Mouse (Mus musculus): ENCODE results near the gene Arid1a.

The Arid1a gene

DNA sequence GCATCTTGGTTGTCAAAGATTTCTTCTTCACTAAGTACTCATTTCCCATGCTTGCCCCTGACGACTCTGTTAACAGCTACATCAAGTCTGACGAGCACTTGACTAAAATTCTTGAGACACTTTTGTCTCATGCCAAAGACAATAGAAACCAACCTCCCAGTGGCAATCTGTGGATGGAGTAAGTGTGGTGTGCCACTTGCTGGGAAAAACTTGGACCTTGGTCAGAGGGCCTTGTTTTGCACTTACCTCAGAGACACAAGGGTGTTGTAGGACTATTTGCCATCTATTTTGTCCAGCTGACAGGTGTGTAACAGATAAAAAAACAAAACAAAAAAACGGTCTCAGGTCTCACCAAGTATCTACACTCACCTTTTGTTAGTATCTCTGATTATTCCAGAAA, 80.4 kb downstream of the Arid1a start:
- no peak for DNase-seq (ENCODE audit: low read depth, low spot score)

GRCm38 (mm10) chr4:133675594-133676016, 81.0 kb downstream of the Arid1a start:
- no peak for DNase-seq (ENCODE audit: low read depth, low spot score)

DNA sequence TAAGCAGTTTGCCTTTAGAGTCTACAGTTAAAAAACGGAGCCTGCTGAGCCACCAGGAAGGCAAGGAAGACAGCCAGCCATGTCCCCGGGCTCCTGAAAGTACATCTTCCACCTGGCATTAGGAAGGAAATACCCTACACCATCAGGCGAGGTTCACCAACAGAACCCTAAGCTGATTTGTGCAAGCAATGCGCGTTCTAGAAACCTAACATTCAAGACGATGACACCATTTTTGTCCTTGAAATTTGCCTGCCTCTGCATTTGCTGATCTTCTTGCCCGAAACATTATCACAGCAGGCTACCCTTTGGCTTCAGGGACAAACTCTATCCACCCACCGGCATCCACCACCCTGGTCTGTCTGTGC, 82.3 kb downstream of the Arid1a start:
- DNase-seq (ENCODE audit: low read depth, low spot score), result no peak

DNA sequence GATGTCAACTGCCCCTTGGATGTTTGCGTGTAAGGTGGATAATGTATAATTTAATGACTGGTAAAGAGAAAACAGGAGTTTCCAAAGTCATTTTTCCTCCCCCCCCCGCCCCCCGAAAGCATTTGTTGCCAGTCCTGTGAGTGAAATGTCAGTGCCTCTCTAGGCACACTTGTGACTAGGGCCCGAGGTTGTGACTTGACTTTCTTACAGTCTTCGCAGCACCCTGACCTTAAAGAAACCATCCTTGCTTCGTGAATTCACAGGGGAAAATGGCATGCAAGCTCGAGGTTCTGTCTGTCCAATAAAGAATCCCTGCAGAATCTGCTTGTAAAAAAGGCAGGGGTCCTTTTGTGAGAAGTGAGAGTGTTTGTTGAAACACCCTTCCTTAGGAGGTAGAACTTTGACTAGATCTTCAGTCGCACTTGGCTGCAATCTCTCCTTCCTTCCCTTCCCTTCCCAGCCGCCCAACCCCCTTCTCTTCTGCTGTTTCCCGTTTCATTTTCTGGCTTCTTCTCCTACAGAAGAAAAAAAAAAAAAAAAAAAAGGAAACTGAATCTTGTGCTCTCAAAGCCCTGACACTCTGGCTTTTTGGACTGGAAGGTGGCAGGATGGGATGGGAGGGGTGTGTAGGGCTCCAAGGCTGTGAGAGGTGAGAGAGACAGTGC, 82.8 kb downstream of the Arid1a start:
- no peak for DNase-seq (ENCODE audit: low read depth, low spot score)

DNA sequence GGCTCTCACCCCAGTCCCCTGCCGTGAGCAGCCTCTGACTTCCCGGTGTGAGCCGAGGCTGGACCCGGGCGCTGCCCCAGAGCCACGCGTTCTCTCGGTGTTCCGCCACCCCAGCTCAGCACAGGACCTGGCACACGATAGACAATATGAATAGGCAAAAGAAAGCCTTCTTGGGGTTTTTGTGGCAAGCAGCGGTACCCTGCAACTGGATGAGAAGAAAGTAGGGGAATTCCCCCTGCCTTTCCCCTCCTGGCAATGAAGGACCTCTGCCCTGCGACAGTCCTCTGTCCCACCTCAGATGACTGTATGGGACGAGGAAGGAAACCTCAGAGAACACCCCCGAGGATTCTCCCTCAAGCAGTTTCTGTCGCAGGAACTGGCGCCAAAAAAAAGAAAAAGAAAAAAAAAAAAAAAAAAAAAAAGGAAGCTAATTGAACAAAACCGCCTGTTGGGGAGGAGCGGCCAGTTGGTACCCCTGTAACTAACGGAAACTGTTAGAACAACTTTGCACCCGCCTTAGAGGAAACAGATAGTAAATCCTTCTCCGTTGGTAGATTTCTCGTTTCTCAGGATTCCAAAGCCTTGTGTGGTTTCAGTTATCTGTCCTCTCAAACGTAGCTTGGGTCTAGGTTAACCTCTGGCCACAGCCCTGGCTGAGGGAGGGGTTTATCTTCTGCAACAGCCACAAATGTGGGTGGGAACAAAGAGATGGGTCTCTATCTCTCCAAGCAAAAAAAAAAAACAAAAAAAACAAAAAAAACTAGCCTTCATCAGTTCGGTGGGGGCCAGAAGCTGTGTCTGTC, 83.5 kb downstream of the Arid1a start:
- DNase-seq (ENCODE audit: low read depth, low spot score), result no peak

DNA sequence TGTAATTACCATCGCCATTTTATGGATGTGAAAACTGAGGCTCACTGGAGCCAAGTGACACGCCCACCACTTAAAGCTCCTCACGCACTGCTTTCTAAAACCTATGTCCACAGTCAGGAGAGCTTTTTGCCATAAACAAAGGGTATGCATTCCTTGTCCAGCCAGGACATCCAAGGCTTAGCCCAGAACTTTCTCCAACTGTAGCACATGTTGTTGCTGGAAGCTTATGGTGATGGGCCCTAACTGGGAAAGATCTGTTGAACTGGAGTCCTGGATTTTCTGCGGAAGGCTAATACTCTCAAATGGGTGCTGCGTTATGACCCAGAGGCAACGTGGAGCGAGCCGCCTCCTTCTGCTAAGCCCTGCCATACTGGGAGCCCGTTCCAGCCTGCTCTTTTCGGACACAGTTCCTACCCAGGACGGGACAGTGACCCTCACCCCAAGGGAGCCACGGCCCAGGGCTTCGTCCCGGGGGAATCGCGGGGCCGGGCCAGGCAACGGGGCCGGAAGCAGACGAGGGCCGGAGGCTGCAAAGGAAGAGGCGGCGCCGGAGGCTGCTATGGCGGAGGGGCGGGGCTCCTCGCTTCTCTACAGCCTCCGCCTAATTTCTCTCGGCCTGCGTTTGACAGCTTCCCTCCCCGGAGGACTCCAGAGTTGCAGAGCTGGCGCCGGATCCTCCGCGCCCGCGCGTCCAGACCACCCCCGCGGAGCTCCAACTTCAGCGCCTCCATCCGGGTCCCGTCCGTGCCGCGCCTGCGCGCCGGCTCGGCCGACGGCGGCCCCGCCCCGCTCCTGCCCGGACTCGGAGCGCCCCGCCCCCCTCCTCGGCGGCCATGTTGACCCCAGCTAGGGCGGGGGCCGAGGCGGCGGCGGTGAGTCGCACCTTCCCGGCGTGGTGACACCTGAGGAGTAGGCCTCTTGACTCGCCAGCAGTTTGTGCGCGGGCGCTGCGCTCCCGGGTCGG, 84.4 kb downstream of the Arid1a start, which contains the start of gene Pigv:
Gene Pigv, minus strand, starts transcription at position 767 of the 964 bp plus-strand sequence.
- peak; percentile 84 for DNase-seq (ENCODE audit: low read depth, low spot score)

DNA sequence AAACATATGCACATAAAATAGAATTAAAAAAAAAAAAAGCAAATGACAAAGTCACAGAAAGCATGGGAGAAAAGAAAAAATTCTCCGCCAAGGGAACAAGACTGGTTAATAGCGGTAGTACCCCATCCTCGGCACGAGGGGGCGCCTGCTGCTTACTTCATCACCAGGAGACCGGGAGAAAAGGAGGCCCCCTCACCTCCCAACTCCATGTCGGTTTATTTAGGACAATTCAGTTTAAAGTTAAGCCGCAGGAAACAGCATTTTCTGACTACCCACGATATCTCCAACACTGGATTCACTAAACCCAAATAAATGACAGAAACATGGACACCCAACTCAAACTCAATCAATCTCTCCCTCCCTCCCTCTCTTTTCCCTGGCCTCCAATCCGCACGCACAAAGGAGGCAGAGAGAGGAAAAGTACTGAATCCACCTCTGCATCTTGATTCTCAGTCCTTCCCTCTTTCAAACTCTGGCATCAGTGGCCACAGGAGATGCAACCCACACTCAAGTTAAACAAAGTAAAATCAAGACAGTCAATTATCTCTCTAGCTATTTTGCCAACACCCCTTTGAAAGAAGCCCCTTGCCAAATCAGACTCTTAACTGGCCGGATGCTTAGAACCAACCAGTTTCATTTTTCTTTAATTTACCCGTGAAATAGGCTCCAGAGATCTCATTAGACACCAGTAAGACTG, 85.2 kb downstream of the Arid1a start:
- peak; percentile 67 for DNase-seq (ENCODE audit: low read depth, low spot score)

DNA sequence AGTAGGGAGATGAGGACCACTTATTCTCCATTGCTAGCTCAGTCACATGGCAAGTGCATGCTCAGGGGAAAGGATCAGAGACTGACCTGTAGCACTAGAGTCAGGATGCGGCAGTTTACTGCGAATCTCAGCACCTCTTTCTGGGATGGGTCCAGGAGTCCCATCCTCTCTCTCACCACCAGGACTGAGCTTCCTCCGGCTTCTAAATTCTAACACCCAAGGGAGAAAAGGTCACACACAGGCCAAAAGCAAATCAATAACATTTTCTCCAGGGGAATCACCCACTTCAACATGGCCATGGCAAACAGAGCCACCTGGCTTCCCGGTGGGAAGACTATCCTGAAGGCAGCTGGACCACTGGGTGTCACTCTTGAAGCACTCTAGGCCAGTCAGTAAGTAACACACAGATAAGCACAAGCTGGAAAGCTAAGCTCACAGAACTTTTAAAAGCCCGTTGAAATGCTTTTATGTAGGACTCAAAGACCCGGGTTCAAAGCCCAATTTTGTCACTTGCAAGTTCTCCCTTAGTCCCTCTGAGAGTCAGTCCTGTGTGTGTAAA, 86.8 kb downstream of the Arid1a start:
- DNase-seq (ENCODE audit: low read depth, low spot score), result no peak

DNA sequence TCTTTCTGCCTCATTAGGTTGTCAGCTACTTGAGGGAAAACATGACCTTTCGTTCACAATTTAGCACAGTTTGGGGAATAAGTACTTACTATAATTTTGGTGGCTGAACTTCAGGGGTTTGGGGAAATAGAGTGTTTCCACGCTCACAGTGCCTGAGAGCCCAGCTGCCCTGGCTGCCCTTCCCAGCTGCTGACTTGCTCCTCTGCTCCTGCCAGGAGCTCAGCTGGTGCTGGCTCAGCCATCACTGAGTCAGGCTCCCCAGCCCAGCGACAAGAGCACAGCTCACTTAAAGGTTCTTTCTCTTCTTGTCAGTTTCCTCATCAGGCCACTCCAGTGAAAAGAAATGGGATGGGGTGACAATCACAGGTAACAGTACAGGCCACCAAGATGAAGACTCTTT, 88.0 kb downstream of the Arid1a start:
- no peak for DNase-seq (ENCODE audit: low read depth, low spot score)

- no peak for DNase-seq (ENCODE audit: low read depth, low spot score)
These were observed 90.4 kb downstream of the Arid1a start for GRCm38 (mm10) chr4:133666199-133666598.

- no peak for DNase-seq (ENCODE audit: low read depth, low spot score)
These were observed 91.5 kb downstream of the Arid1a start for GRCm38 (mm10) chr4:133665118-133665517.

GRCm38 (mm10) chr4:133662945-133663344, 93.6 kb downstream of the Arid1a start:
- no peak for DNase-seq (ENCODE audit: low read depth, low spot score)

- no peak for DNase-seq (ENCODE audit: low read depth, low spot score)
These were observed 94.1 kb downstream of the Arid1a start for GRCm38 (mm10) chr4:133662421-133662820.

DNA sequence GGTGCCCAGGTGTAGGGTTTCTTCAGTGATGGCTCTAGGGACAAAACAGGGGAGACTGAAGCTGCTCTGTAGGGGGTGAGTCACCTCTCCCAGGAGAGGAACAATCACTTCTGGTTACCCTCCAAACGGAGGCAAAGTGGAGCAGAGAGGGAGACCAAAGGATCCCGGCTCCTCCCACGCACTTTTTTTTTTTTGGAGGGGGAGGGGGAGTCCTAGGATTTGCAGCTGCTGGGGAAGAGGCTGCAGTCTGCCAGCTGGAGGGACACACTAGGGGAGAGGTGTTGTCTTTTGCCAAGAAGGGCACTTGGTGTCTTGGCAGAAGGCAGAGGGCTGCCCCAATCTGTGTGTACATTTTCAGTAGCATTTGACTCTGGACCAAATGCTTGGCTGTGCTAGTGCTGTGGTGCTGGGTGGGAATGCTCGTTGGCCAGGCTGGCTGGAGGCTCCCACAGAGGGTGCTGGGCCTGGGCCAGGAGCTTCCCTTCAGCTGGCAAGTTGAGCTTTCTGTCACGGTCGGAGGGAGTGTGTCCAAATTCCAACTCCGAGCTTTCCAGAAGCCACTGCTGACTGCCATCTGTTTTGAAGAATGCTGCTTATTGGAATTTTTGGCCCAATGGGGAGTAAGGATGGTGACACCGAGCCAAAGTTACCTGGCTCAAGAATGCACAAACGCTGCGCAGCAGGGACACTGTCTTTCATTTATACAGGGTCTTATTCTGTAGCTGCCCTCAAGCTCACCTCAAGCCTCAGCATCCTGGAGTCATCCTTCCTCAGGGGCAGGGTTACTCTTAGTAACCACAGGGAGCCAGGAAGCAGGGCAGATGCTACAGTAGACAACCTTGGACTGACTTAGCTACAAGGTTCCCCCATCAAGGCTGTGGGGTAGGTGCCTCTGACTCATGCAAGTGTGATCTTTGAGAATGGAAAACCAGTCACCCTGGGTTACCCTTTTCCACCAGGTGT, 96.1 kb downstream of the Arid1a start:
- no peak for DNase-seq (ENCODE audit: low read depth, low spot score)

GRCm38 (mm10) chr4:133659497-133660192, 96.9 kb downstream of the Arid1a start:
- no peak for DNase-seq (ENCODE audit: low read depth, low spot score)

DNA sequence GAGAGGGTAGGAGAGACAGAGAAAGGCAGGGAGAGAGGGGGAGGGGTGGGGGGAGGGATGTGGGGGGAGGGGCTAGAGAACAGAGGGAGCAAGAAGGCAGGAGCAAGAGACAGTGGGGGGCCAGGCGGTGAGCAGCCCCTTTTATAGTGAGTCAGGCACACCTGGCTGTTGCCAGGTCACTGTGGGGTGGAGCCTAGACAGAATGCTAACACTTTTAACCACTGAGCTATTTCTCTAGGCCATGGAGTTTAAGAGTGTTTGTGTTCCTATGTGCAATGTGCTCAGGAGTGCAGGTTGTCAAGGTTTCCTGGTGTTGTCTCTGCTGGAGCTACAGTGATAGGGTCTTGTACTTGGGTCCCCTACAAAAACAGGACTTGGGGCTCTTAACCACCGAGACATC, 97.8 kb downstream of the Arid1a start:
- no peak for DNase-seq (ENCODE audit: low read depth, low spot score)

- DNase-seq (ENCODE audit: low read depth, low spot score), result no peak
These were observed 98.6 kb downstream of the Arid1a start for GRCm38 (mm10) chr4:133657829-133658458.

DNA sequence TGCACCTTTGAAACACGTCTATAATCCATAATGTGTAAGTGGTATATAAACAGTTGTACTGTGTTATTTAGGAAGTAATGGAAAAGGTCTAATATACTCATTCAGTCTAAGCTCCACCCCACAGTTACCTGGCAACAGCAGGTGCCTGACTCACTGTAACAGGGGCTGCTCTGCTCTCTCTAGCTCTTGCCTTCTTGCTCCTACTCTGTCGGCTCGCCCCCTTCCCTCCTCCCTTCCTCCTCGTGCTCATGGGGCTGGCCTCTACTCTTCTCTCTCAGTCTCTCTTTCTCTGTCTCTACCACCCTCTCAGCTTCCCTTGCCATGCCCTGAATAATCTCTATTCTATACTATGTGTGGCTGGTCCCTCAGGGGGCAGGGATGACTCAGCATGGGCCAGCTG, 99.6 kb downstream of the Arid1a start:
- no peak for DNase-seq (ENCODE audit: low read depth, low spot score)

- DNase-seq (ENCODE audit: low read depth, low spot score), result no peak
These were observed 100.3 kb downstream of the Arid1a start for GRCm38 (mm10) chr4:133656294-133656693.

Measured in retina, postnatal 7 days (tissue).